Mouse (Mus musculus) adrenal gland, adult 2 months (tissue): ENCODE results near the gene Nectin1. TPM values are rescaled to one million over a fixed set of nuclear protein-coding genes. Genes with fewer than 3 reads are reported as not detected.

Experiments
- DNase-seq: peaks from one replicate; pipeline ENCODE4 v3.0.0; 2021
- polyA plus RNA-seq: library from polyadenylated mRNA; depleted of rRNA; stranded (reverse); fragments of >200 nt; gene quantifications from 2 replicates; pipeline ENCODE4 v1.2.3, GENCODE M21; 2012
- total RNA-seq, 2 experiments: library from RNA; stranded (reverse); gene quantifications; 2 replicates each; pipeline ENCODE4 v1.2.3; 2021

Gene Nectin1
- total and polyA plus RNA-seq, 3 experiments: 24.4 to 50.2 (median 27.7) TPM

GRCm38 (mm10) chr9:43741277-43741676, 2.5 kb upstream of the Nectin1 start:
- no peak for DNase-seq

GRCm38 (mm10) chr9:43742066-43742465, 1.7 kb upstream of the Nectin1 start:
- no peak for DNase-seq

GRCm38 (mm10) chr9:43742902-43743646, 710 bp upstream of the Nectin1 start:
- DNase-seq: peak; percentile 89

GRCm38 (mm10) chr9:43744138-43744981, 576 bp downstream of the Nectin1 start:
- peak; percentile 61 for DNase-seq

GRCm38 (mm10) chr9:43745051-43745792, 1.4 kb downstream of the Nectin1 start:
- DNase-seq: peak; percentile 63

- no peak for DNase-seq
These were observed 2.3 kb downstream of the Nectin1 start for GRCm38 (mm10) chr9:43745951-43746703.

GRCm38 (mm10) chr9:43747710-43748109, 3.9 kb downstream of the Nectin1 start:
- DNase-seq: peak; percentile 60

- peak; percentile 41 for DNase-seq
These were observed 4.7 kb downstream of the Nectin1 start for GRCm38 (mm10) chr9:43748519-43748918.

GRCm38 (mm10) chr9:43750053-43750452, 6.3 kb downstream of the Nectin1 start:
- no peak for DNase-seq

GRCm38 (mm10) chr9:43751111-43751510, 7.3 kb downstream of the Nectin1 start:
- no peak for DNase-seq

GRCm38 (mm10) chr9:43753481-43753880, 9.7 kb downstream of the Nectin1 start:
- no peak for DNase-seq

- DNase-seq: no peak
These were observed 10.3 kb downstream of the Nectin1 start for GRCm38 (mm10) chr9:43754083-43754482.

- DNase-seq: no peak
These were observed 11.0 kb downstream of the Nectin1 start for GRCm38 (mm10) chr9:43754768-43755197.

- DNase-seq: no peak
These were observed 11.7 kb downstream of the Nectin1 start for GRCm38 (mm10) chr9:43755464-43755863.

GRCm38 (mm10) chr9:43755928-43756327, 12.1 kb downstream of the Nectin1 start:
- peak; percentile 42 for DNase-seq

- no peak for DNase-seq
These were observed 13.4 kb downstream of the Nectin1 start for GRCm38 (mm10) chr9:43757225-43757624.

GRCm38 (mm10) chr9:43757972-43758965, 14.5 kb downstream of the Nectin1 start:
- DNase-seq: peak; percentile 74

- DNase-seq: no peak
These were observed 16.3 kb downstream of the Nectin1 start for GRCm38 (mm10) chr9:43760078-43760477.

- DNase-seq: no peak
These were observed 17.5 kb downstream of the Nectin1 start for GRCm38 (mm10) chr9:43761181-43761820.

- DNase-seq: no peak
These were observed 18.2 kb downstream of the Nectin1 start for GRCm38 (mm10) chr9:43761941-43762340.
